Mouse (Mus musculus): ENCODE measurements around the gene Ccdc6. TPM values are rescaled to one million over a fixed set of nuclear protein-coding genes. Genes with fewer than 3 reads are reported as not detected.

Gene Ccdc6
- polyA plus RNA-seq, 1 experiment from 2014 or later = 22.6 TPM

GRCm38 (mm10) chr10:70085256-70085961 lies 11.5 kb upstream of the Ccdc6 start:
- H3K9me3 ChIP-seq (ENCODE audit: control insufficient read depth, low read length) = no peaks in the 10 kb centered on the region
- ATAC-seq (ENCODE audit: insufficient number of reproducible peaks, low FRiP score, low TSS enrichment, low read depth) (no peak), DNase-seq (ENCODE audit: low spot score) (no peak)
- no peaks in the 10 kb centered on the region for H3K36me3 ChIP-seq (ENCODE audit: control insufficient read depth, insufficient read depth, low read length)
- no peaks in the 10 kb centered on the region for H3K27me3 ChIP-seq (ENCODE audit: control insufficient read depth, insufficient read depth, low read length)
- H3K4me3 ChIP-seq (ENCODE audit: low read depth, low read length) = no peak overlapping the region
- no peaks in the 10 kb centered on the region for H3K4me1 ChIP-seq (ENCODE audit: control insufficient read depth, insufficient read depth, low read length)
- H3K4me2 ChIP-seq (ENCODE audit: low read depth, severe bottlenecking) = no peak overlapping the region
- 75% methylated on average over 12 of the region's 12 CpGs for WGBS
- H3K27ac ChIP-seq (replicated peaks; ENCODE audit: low read depth, low read length) = no peak overlapping the region
- H3K9ac ChIP-seq (ENCODE audit: low read length) = no peak overlapping the region

DNA sequence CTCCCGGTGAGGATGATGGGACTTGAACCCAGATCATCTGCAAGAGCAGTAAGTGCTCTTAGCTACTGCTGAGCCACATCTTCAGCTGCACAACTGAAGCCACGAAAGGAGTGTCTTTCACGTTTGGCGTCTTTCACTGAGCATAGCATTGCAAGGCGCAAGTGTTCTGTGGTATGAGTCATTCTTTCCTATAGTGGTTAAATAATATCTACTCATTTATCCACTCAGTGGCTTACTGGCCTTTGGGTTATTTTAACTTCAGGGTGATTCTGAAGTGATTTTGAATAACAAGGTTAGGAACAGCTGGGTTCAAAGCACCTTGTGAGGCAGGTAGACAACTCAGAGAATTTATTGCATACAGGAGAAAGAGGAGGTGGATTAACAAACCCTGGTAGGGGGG lies 8.1 kb upstream of the Ccdc6 start:
- DNase-seq (ENCODE audit: low spot score) = no peak
- Histone ChIP-seq H3K27me3 (ENCODE audit: control insufficient read depth, insufficient read depth, low read length) (no peaks in the 10 kb centered on the region), H3K36me3 (ENCODE audit: control insufficient read depth, insufficient read depth, low read length) (no peaks in the 10 kb centered on the region), H3K9ac (ENCODE audit: low read length) (no peak overlapping the region), H3K27ac (replicated peaks; ENCODE audit: low read depth, low read length) (no peak overlapping the region), H3K9me3 (ENCODE audit: control insufficient read depth, low read length) (no peaks in the 10 kb centered on the region), H3K4me1 (ENCODE audit: control insufficient read depth, insufficient read depth, low read length) (no peaks in the 10 kb centered on the region), H3K4me3 (ENCODE audit: low read depth, low read length) (no peak overlapping the region), H3K4me2 (ENCODE audit: low read depth, severe bottlenecking) (no peak overlapping the region)
- 89% methylated on average over 5 of the region's 5 CpGs for WGBS
- ATAC-seq (ENCODE audit: insufficient number of reproducible peaks, low FRiP score, low TSS enrichment, low read depth) = no peak

GRCm38 (mm10) chr10:70091876-70092462 lies 5.0 kb upstream of the Ccdc6 start:
- 78% methylated on average over 4 of the region's 4 CpGs for WGBS
- ATAC-seq (ENCODE audit: insufficient number of reproducible peaks, low FRiP score, low TSS enrichment, low read depth) (no peak), DNase-seq (ENCODE audit: low spot score) (no peak)
- no peaks in the 10 kb centered on the region for H3K27me3 ChIP-seq (ENCODE audit: control insufficient read depth, insufficient read depth, low read length)
- H3K4me3 ChIP-seq (ENCODE audit: low read depth, low read length) = no peak overlapping the region
- H3K4me2 ChIP-seq (ENCODE audit: low read depth, severe bottlenecking) = no peak overlapping the region
- H3K9me3 ChIP-seq (ENCODE audit: control insufficient read depth, low read length) = no peaks in the 10 kb centered on the region
- H3K27ac ChIP-seq (replicated peaks; ENCODE audit: low read depth, low read length) = no peak overlapping the region
- no peak overlapping the region for H3K9ac ChIP-seq (ENCODE audit: low read length)
- H3K4me1 ChIP-seq (ENCODE audit: control insufficient read depth, insufficient read depth, low read length) = 0 out of 2 replicates have a peak, but pooled peaks cover 2% of the 10 kb centered on the region
- no peaks in the 10 kb centered on the region for H3K36me3 ChIP-seq (ENCODE audit: control insufficient read depth, insufficient read depth, low read length)

DNA sequence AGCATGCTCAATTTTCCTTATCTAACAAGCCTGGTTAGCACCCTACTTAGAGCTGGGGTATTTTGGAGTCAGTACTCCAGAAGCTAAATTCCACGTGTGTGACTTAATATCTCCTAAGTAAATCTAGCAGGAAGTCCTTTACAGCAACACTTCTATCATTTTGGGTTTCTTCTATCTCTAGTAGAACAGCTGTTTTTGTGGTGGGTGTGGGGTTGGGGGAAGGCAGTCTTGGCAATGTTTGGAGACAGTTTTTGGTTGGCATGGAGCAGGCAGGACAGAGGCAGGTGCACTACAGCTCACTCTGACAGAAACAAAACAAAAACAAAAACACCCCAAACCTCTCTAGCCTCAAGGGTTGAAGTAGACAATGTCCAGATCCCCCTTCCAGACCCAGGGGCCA lies 3.1 kb upstream of the Ccdc6 start:
- H3K4me1 ChIP-seq (ENCODE audit: control insufficient read depth, insufficient read depth, low read length) = peaks cover 5% of the 10 kb centered on the region; the same call in 1 of the 2 replicates
- H3K9ac ChIP-seq (ENCODE audit: low read length) = no peak overlapping the region
- no peak overlapping the region for H3K27ac ChIP-seq (replicated peaks; ENCODE audit: low read depth, low read length)
- ATAC-seq (ENCODE audit: insufficient number of reproducible peaks, low FRiP score, low TSS enrichment, low read depth) (no peak), DNase-seq (ENCODE audit: low spot score) (no peak)
- no peaks in the 10 kb centered on the region for H3K36me3 ChIP-seq (ENCODE audit: control insufficient read depth, insufficient read depth, low read length)
- 56% methylated on average over 1 of the region's 1 CpGs for WGBS
- H3K4me2 ChIP-seq (ENCODE audit: low read depth, severe bottlenecking) = no peak overlapping the region
- no peak overlapping the region for H3K4me3 ChIP-seq (ENCODE audit: low read depth, low read length)
- no peaks in the 10 kb centered on the region for H3K9me3 ChIP-seq (ENCODE audit: control insufficient read depth, low read length)
- H3K27me3 ChIP-seq (ENCODE audit: control insufficient read depth, insufficient read depth, low read length) = no peaks in the 10 kb centered on the region

DNA sequence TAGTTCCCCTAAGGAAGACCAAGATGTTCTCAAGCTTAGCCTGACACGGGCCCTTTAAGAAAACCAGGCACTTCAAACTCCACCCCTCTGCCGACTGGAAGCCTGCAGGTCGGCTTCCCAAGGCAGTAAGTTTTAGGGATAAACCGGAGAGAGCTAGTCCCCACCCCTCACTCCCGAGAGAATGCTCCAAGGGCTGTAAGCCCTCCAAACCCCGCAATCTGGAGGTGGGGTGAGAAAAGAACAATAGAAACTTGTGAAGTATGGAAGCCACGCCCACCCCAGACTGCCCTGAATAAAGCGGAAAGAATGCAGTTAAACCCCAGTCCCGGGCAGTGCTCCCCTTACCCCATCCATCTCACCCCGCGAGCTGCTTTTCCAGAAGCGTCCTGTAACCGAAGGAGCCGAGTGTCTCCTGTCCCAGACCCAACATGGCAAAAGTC lies 1.9 kb upstream of the Ccdc6 start:
- peak overlapping the region; percentile 82 for H3K27ac ChIP-seq (replicated peaks; ENCODE audit: low read depth, low read length)
- H3K27me3 ChIP-seq (ENCODE audit: control insufficient read depth, insufficient read depth, low read length) = no peaks in the 10 kb centered on the region
- 0% methylated on average over 14 of the region's 14 CpGs for WGBS
- DNase-seq (ENCODE audit: low spot score) (peak; percentile 79), ATAC-seq (ENCODE audit: insufficient number of reproducible peaks, low FRiP score, low TSS enrichment, low read depth) (peak; percentile 69)
- no peaks in the 10 kb centered on the region for H3K36me3 ChIP-seq (ENCODE audit: control insufficient read depth, insufficient read depth, low read length)
- peak overlapping the region; percentile 32 for H3K4me3 ChIP-seq (ENCODE audit: low read depth, low read length)
- H3K4me1 ChIP-seq (ENCODE audit: control insufficient read depth, insufficient read depth, low read length) = peaks cover 14% of the 10 kb centered on the region
- no peaks in the 10 kb centered on the region for H3K9me3 ChIP-seq (ENCODE audit: control insufficient read depth, low read length)
- peak overlapping the region; percentile 53 for H3K4me2 ChIP-seq (ENCODE audit: low read depth, severe bottlenecking)
- peak overlapping the region; percentile 36; the same call in 1 of the 2 replicates for H3K9ac ChIP-seq (ENCODE audit: low read length)

- Histone ChIP-seq H3K27me3 (ENCODE audit: control insufficient read depth, insufficient read depth, low read length) (no peaks in the 10 kb centered on the region), H3K4me2 (ENCODE audit: low read depth, severe bottlenecking) (peak overlapping the region; percentile 53), H3K9ac (ENCODE audit: low read length) (peak overlapping the region; percentile 36; the same call in 1 of the 2 replicates), H3K36me3 (ENCODE audit: control insufficient read depth, insufficient read depth, low read length) (no peaks in the 10 kb centered on the region), H3K4me3 (ENCODE audit: low read depth, low read length) (peak overlapping the region; percentile 32; the same call in 1 of the 2 replicates), H3K4me1 (ENCODE audit: control insufficient read depth, insufficient read depth, low read length) (peaks cover 14% of the 10 kb centered on the region), H3K9me3 (ENCODE audit: control insufficient read depth, low read length) (no peaks in the 10 kb centered on the region), H3K27ac (replicated peaks; ENCODE audit: low read depth, low read length) (peak overlapping the region; percentile 82)
- ATAC-seq (ENCODE audit: insufficient number of reproducible peaks, low FRiP score, low TSS enrichment, low read depth) = no peak
- WGBS = 13% methylated on average over 13 of the region's 13 CpGs
- DNase-seq (ENCODE audit: low spot score) = peak; percentile 51
Observed at GRCm38 (mm10) chr10:70095506-70096270, 1.2 kb upstream of the Ccdc6 start.

DNA sequence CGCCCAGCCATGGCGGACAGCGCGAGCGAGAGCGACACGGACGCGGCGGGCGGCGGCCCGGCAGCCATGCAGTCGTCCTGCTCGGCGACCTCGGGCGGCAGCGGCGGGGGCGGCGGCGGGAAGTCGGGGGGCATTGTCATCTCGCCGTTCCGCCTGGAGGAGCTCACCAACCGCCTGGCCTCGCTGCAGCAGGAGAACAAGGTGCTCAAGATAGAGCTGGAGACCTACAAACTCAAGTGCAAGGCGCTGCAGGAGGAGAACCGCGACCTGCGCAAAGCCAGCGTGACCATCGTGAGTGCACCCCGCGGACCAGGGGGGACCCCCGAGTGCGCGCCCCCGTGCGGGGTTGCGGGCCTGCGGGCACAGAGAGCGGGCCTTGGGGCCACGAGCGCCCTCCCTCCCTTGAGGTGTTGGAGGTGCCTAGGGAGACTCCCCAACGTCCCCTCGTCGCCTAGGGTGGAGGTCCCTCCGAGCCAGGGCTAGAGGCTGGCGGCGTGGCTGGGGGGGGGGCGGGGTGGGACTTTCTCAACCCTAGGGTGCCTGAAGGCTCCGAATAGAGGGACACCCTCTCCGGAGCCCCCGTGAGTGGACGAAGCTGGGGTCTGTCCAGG lies 475 bp downstream of the Ccdc6 start:
- Histone ChIP-seq H3K9me3 (ENCODE audit: control insufficient read depth, low read length) (peaks cover 3% of the 10 kb centered on the region; the same call in 1 of the 2 replicates), H3K27ac (replicated peaks; ENCODE audit: low read depth, low read length) (peak overlapping the region; percentile 67), H3K36me3 (ENCODE audit: control insufficient read depth, insufficient read depth, low read length) (peaks cover 3% of the 10 kb centered on the region; the same call in 1 of the 2 replicates), H3K4me3 (ENCODE audit: low read depth, low read length) (peak overlapping the region; percentile 95), H3K4me1 (ENCODE audit: control insufficient read depth, insufficient read depth, low read length) (peaks cover 14% of the 10 kb centered on the region), H3K9ac (ENCODE audit: low read length) (peak overlapping the region; percentile 87), H3K27me3 (ENCODE audit: control insufficient read depth, insufficient read depth, low read length) (no peaks in the 10 kb centered on the region), H3K4me2 (ENCODE audit: low read depth, severe bottlenecking) (peak overlapping the region; percentile 83)
- DNase-seq (ENCODE audit: low spot score) (peak; percentile 66), ATAC-seq (ENCODE audit: insufficient number of reproducible peaks, low FRiP score, low TSS enrichment, low read depth) (peak; percentile 42; the same call in 1 of the 2 replicates)
- WGBS = under 1% methylated on average over 38 of the region's 58 CpGs
